Mouse (Mus musculus): Measurements from ENCODE around the gene Dbh. TPM values are rescaled to one million over a fixed set of nuclear protein-coding genes. Genes with fewer than 3 reads are reported as not detected.

Dbh gene
- polyA plus RNA-seq, 1 experiment from 2014 or later, result not detected

GRCm38 (mm10) chr2:27207126-27207525, 42.1 kb downstream of the Dbh start:
- no peak overlapping the region for H3K9ac ChIP-seq (ENCODE audit: low read depth, low read length)

GRCm38 (mm10) chr2:27209370-27209769, 44.3 kb downstream of the Dbh start:
- Histone ChIP-seq H3K4me2 (replicated peaks; ENCODE audit: low read depth, low read length) (no peak overlapping the region), H3K4me1 (ENCODE audit: control insufficient read depth, insufficient read depth, low read length) (0 out of 2 replicates have a peak, but pooled peaks cover 3% of the 10 kb centered on the region), H3K36me3 (ENCODE audit: control insufficient read depth, insufficient read depth, low read length) (no peaks in the 10 kb centered on the region), H3K9me3 (ENCODE audit: control insufficient read depth, low read length) (no peaks in the 10 kb centered on the region), H3K27ac (ENCODE audit: low read depth, low read length) (0 out of 2 replicates have a peak overlapping the region, but pooled peaks have one; percentile 48), H3K9ac (ENCODE audit: low read depth, low read length) (no peak overlapping the region), H3K4me3 (ENCODE audit: low read length) (no peak overlapping the region), H3K27me3 (ENCODE audit: control insufficient read depth, insufficient read depth, low read length) (no peaks in the 10 kb centered on the region)
- WGBS, result 47% methylated on average over 9 of the region's 9 CpGs
- no peak; the same call in 1 of the 2 replicates for ATAC-seq (ENCODE audit: low FRiP score, low TSS enrichment)

More at GRCm38 (mm10) chr2:27207126-27207525, 42.1 kb downstream of the Dbh start:
- 82% methylated on average over 5 of the region's 5 CpGs for WGBS
- H3K27me3 ChIP-seq (ENCODE audit: control insufficient read depth, insufficient read depth, low read length), result no peaks in the 10 kb centered on the region
- H3K27ac ChIP-seq (ENCODE audit: low read depth, low read length), result no peak overlapping the region
- no peak overlapping the region for H3K4me2 ChIP-seq (replicated peaks; ENCODE audit: low read depth, low read length)
- H3K4me1 ChIP-seq (ENCODE audit: control insufficient read depth, insufficient read depth, low read length), result 0 out of 2 replicates have a peak, but pooled peaks cover 3% of the 10 kb centered on the region
- H3K4me3 ChIP-seq (ENCODE audit: low read length), result no peak overlapping the region
- H3K36me3 ChIP-seq (ENCODE audit: control insufficient read depth, insufficient read depth, low read length), result no peaks in the 10 kb centered on the region
- H3K9me3 ChIP-seq (ENCODE audit: control insufficient read depth, low read length), result no peaks in the 10 kb centered on the region
- no peak for ATAC-seq (ENCODE audit: low FRiP score, low TSS enrichment)

GRCm38 (mm10) chr2:27209816-27210215, 44.8 kb downstream of the Dbh start:
- ATAC-seq (ENCODE audit: low FRiP score, low TSS enrichment), result 0 out of 2 replicates have a peak, but pooled peaks have one; percentile 53
- Histone ChIP-seq H3K9ac (ENCODE audit: low read depth, low read length) (no peak overlapping the region), H3K27me3 (ENCODE audit: control insufficient read depth, insufficient read depth, low read length) (no peaks in the 10 kb centered on the region), H3K36me3 (ENCODE audit: control insufficient read depth, insufficient read depth, low read length) (no peaks in the 10 kb centered on the region), H3K4me1 (ENCODE audit: control insufficient read depth, insufficient read depth, low read length) (0 out of 2 replicates have a peak, but pooled peaks cover 3% of the 10 kb centered on the region), H3K4me2 (replicated peaks; ENCODE audit: low read depth, low read length) (no peak overlapping the region), H3K4me3 (ENCODE audit: low read length) (no peak overlapping the region), H3K27ac (ENCODE audit: low read depth, low read length) (0 out of 2 replicates have a peak overlapping the region, but pooled peaks have one; percentile 48), H3K9me3 (ENCODE audit: control insufficient read depth, low read length) (no peaks in the 10 kb centered on the region)
- 27% methylated on average over 5 of the region's 5 CpGs for WGBS

GRCm38 (mm10) chr2:27210255-27210654, 45.2 kb downstream of the Dbh start:
- Histone ChIP-seq H3K4me2 (replicated peaks; ENCODE audit: low read depth, low read length) (no peak overlapping the region), H3K9ac (ENCODE audit: low read depth, low read length) (no peak overlapping the region), H3K27ac (ENCODE audit: low read depth, low read length) (no peak overlapping the region), H3K36me3 (ENCODE audit: control insufficient read depth, insufficient read depth, low read length) (no peaks in the 10 kb centered on the region), H3K9me3 (ENCODE audit: control insufficient read depth, low read length) (no peaks in the 10 kb centered on the region), H3K27me3 (ENCODE audit: control insufficient read depth, insufficient read depth, low read length) (no peaks in the 10 kb centered on the region), H3K4me1 (ENCODE audit: control insufficient read depth, insufficient read depth, low read length) (0 out of 2 replicates have a peak, but pooled peaks cover 3% of the 10 kb centered on the region), H3K4me3 (ENCODE audit: low read length) (no peak overlapping the region)
- WGBS, result 56% methylated on average over 7 of the region's 7 CpGs
- ATAC-seq (ENCODE audit: low FRiP score, low TSS enrichment), result no peak

- no peak overlapping the region for H3K4me2 ChIP-seq (replicated peaks; ENCODE audit: low read depth, low read length)
- H3K27me3 ChIP-seq (ENCODE audit: control insufficient read depth, insufficient read depth, low read length), result no peaks in the 10 kb centered on the region
- no peaks in the 10 kb centered on the region for H3K36me3 ChIP-seq (ENCODE audit: control insufficient read depth, insufficient read depth, low read length)
- H3K9ac ChIP-seq (ENCODE audit: low read depth, low read length), result no peak overlapping the region
- ATAC-seq (ENCODE audit: low FRiP score, low TSS enrichment), result no peak
- 73% methylated on average over 12 of the region's 12 CpGs for WGBS
- H3K4me1 ChIP-seq (ENCODE audit: control insufficient read depth, insufficient read depth, low read length), result 0 out of 2 replicates have a peak, but pooled peaks cover 3% of the 10 kb centered on the region
- H3K4me3 ChIP-seq (ENCODE audit: low read length), result no peak overlapping the region
- no peaks in the 10 kb centered on the region for H3K9me3 ChIP-seq (ENCODE audit: control insufficient read depth, low read length)
- H3K27ac ChIP-seq (ENCODE audit: low read depth, low read length), result no peak overlapping the region
These were observed 45.7 kb downstream of the Dbh start for GRCm38 (mm10) chr2:27210676-27211210.

GRCm38 (mm10) chr2:27211966-27212893, 47.2 kb downstream of the Dbh start:
- no peaks in the 10 kb centered on the region for H3K27me3 ChIP-seq (ENCODE audit: control insufficient read depth, insufficient read depth, low read length)
- H3K9me3 ChIP-seq (ENCODE audit: control insufficient read depth, low read length), result no peaks in the 10 kb centered on the region
- H3K4me3 ChIP-seq (ENCODE audit: low read length), result no peak overlapping the region
- WGBS, result 71% methylated on average over 8 of the region's 8 CpGs
- no peak overlapping the region for H3K27ac ChIP-seq (ENCODE audit: low read depth, low read length)
- ATAC-seq (ENCODE audit: low FRiP score, low TSS enrichment), result no peak
- H3K4me1 ChIP-seq (ENCODE audit: control insufficient read depth, insufficient read depth, low read length), result 0 out of 2 replicates have a peak, but pooled peaks cover 3% of the 10 kb centered on the region
- H3K9ac ChIP-seq (ENCODE audit: low read depth, low read length), result no peak overlapping the region
- H3K36me3 ChIP-seq (ENCODE audit: control insufficient read depth, insufficient read depth, low read length), result no peaks in the 10 kb centered on the region
- no peak overlapping the region for H3K4me2 ChIP-seq (replicated peaks; ENCODE audit: low read depth, low read length)

- Histone ChIP-seq H3K36me3 (ENCODE audit: control insufficient read depth, insufficient read depth, low read length) (no peaks in the 10 kb centered on the region; the same call in 1 of the 2 replicates), H3K9me3 (ENCODE audit: control insufficient read depth, low read length) (no peaks in the 10 kb centered on the region), H3K27me3 (ENCODE audit: control insufficient read depth, insufficient read depth, low read length) (no peaks in the 10 kb centered on the region), H3K9ac (ENCODE audit: low read depth, low read length) (no peak overlapping the region), H3K4me1 (ENCODE audit: control insufficient read depth, insufficient read depth, low read length) (0 out of 2 replicates have a peak, but pooled peaks cover 2% of the 10 kb centered on the region), H3K27ac (ENCODE audit: low read depth, low read length) (no peak overlapping the region), H3K4me3 (ENCODE audit: low read length) (no peak overlapping the region), H3K4me2 (replicated peaks; ENCODE audit: low read depth, low read length) (no peak overlapping the region)
- no peak for ATAC-seq (ENCODE audit: low FRiP score, low TSS enrichment)
- WGBS, result 52% methylated on average over 2 of the region's 2 CpGs
These were observed 50.5 kb downstream of the Dbh start for GRCm38 (mm10) chr2:27215537-27215936.

- ATAC-seq (ENCODE audit: low FRiP score, low TSS enrichment), result no peak
- Histone ChIP-seq H3K36me3 (ENCODE audit: control insufficient read depth, insufficient read depth, low read length) (no peaks in the 10 kb centered on the region; the same call in 1 of the 2 replicates), H3K9ac (ENCODE audit: low read depth, low read length) (no peak overlapping the region), H3K27ac (ENCODE audit: low read depth, low read length) (no peak overlapping the region), H3K4me1 (ENCODE audit: control insufficient read depth, insufficient read depth, low read length) (no peaks in the 10 kb centered on the region), H3K4me3 (ENCODE audit: low read length) (no peak overlapping the region), H3K27me3 (ENCODE audit: control insufficient read depth, insufficient read depth, low read length) (no peaks in the 10 kb centered on the region), H3K4me2 (replicated peaks; ENCODE audit: low read depth, low read length) (no peak overlapping the region), H3K9me3 (ENCODE audit: control insufficient read depth, low read length) (no peaks in the 10 kb centered on the region)
- 80% methylated on average over 2 of the region's 2 CpGs for WGBS
These were observed 53.1 kb downstream of the Dbh start for GRCm38 (mm10) chr2:27218121-27218544.
